Mouse (Mus musculus): Measurements from ENCODE around the gene Chrna9.

GRCm38 (mm10) chr5:66005041-66005678, 70.4 kb downstream of the Chrna9 start:
- TF ChIP-seq CTCF (IDR thresholded peaks at IDR 0.05; ENCODE audit: control insufficient read depth, insufficient read depth, insufficient replicate concordance, low read depth, low read length): no peak
- TF ChIP-seq POLR2A (IDR thresholded peaks at IDR 0.05; ENCODE audit: control insufficient read depth, low read depth, low read length): no peak
